Mouse (Mus musculus) CD4-positive, CD25-positive, alpha-beta regulatory T cell, adult 2 months (primary cell): ENCODE measurements at regions not wholly inside any gene's neighbourhood (a gene's known extent, or its start where the extent isn't known, plus 50 kb on each side); places are given as distances from the start of the nearest gene placed in this dataset.

ENCODE experiments used
- DNase-seq: peaks from one replicate; pipeline ENCODE4 v3.0.0-alpha.2; 2012; ENCODE audit warnings: low read depth, low spot score

DNA sequence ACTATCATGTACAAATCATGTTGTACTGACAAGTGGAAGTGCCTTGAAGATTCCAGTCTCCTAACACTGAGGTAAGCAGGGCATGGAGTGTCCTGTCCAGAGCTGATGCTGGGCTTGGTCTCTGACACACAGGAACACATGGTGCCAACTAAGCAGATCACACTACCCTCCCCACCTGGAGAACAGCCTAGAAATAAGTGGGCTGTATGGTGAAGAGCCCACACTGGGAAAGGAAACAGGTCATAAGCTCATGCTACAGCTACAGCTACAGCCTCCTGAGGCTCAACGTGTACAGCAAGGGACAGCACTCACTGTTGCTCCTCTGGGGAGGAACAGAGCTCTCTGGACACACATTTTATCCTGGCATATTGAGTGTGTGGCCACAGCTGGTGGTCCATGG lies 89.8 kb upstream of the Atp1a1 start:
- DNase-seq = no peak

GRCm38 (mm10) chr3:101691937-101692604 lies 87.6 kb upstream of the Atp1a1 start:
- no peak for DNase-seq

GRCm38 (mm10) chr3:101690779-101691178 lies 86.3 kb upstream of the Atp1a1 start:
- DNase-seq = no peak

- no peak for DNase-seq
Measured at GRCm38 (mm10) chr3:101690222-101690621, 85.7 kb upstream of the Atp1a1 start.

DNA sequence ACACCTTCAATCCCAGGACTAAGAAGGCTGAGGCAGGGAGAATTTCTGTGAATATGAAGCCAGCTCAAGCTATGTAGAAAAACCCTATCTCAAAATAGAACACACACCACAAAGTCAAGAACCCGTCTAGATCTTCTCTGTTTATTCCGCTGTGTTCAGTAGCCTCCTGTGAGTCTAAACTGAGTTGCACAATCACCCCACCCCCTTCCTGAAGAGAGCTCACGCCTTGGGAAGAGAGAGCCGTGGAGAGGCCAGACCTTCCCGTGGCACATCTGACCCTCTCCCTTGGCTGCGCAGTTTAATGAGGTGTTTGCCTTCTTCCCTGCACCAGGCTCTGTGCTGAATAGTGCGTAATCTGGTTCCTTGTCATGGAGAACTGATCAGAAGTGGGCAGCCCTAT lies 80.7 kb upstream of the Atp1a1 start:
- DNase-seq = no peak

- no peak for DNase-seq
Measured at GRCm38 (mm10) chr3:101672943-101673342, 68.5 kb upstream of the Atp1a1 start.

DNA sequence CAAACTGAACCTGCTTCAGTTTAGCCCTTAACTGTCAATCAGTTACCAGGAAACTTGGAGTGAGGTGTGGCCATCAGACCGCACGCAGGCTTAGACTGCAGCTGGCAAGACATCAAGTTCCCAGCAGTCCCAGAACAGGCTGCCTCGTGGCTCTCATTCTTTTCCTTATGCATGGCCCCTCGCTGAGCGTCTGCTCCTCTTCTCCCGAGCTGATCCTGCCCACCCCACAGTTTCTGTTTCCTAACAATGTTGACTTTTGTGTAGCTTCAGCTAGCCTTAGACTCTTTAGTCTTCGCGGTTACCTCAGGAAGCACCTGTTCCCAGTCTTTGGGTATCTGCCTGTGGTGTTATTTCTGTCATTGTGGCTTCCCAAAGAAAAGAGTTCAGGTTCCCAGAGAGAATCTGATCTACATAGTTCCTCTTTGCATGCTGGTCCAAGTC lies 66.1 kb upstream of the Atp1a1 start:
- no peak for DNase-seq

DNA sequence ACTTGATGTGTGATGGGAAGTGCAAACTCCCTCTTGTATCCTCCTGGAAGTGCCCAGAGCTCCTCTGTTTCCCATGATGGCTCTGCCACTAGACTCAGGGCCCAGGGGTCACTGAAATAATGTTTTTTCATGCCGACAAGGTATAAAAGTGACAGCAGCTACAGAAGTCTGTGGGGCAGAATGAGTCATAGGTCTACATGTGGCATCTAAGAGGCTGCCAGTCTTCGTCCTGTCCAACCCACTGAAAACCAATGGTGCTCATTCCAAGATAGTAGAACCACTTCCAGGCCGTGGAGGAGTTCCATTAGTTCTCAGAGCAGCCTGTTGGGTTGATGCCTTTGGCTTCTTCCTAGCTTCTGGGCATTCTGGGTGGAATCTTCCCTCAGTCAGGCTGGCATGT lies 65.3 kb upstream of the Atp1a1 start:
- no peak for DNase-seq

DNA sequence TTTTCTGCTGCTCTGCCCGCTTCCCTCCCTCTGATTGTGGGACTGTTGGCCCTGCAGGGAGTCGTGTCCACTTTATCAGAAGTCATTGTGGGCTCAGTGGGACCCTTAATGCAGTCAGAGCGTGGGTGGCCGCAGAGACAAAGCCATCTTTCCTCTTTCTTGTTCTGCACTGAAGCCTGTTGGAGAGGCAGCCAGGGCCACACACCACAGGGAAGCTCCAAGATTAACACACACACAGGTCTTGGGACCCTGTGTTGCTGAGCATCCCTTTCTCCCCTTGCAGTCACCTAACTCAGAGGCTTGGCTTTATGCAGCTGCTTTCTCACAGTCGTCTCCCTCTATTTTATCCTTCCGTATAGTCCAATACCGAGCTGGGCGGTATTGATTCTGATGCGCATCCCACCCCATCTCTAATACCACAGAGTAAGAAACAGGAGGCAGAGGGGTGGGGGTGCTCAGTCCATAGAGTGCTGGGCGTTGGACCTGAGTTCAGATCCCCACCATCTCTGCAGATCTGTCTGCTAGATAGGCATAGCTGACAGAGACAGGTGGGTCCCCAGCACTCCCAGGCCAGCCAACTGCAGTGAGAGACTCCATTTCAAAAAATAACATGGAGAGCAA lies 63.4 kb upstream of the Atp1a1 start:
- no peak for DNase-seq

GRCm38 (mm10) chr3:101667186-101667585 lies 62.7 kb upstream of the Atp1a1 start:
- DNase-seq = no peak

DNA sequence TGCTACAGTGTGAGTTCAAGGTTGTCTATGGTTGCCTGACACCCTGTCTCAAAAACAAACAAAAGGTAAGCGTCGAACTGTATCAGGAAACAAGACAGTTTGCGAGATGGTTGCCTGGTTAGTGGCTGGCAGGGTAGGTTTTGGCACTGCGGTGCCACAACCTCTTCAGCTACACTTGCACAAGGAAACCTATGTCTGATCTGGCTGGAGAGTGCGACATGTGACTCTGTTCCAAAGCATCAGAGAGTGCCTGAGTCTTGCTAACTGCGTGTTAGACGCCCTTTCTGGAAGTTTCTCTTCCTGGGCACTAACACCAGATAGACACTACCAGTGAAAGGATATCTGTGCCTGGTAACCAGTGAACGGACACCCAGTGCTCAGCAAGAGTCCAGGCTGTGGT lies 62.1 kb upstream of the Atp1a1 start:
- no peak for DNase-seq

- DNase-seq = peak; percentile 67
Measured at GRCm38 (mm10) chr3:101661184-101661992, 56.9 kb upstream of the Atp1a1 start.

GRCm38 (mm10) chr3:101660635-101661034 lies 56.2 kb upstream of the Atp1a1 start:
- no peak for DNase-seq

GRCm38 (mm10) chr3:101660176-101660575 lies 55.7 kb upstream of the Atp1a1 start:
- DNase-seq = no peak

DNA sequence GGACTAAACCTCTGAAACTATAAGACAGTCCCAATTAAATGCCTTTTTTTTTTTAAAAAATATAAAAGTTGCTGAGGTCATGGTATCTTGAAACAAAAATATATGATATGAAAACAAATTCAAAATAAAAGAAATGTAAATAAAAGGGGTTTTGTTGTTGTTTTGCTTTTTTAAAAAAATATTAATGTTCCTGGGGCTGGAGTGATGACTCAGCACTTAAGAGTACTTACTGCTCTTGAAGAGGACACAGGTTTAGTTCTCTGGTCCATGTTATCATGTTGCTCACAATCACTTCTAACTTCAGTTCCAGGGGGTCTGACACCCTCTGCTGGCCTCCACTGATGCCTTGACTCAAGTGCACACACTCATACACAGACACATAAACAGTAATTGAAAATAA lies 53.5 kb upstream of the Atp1a1 start:
- DNase-seq = no peak

DNA sequence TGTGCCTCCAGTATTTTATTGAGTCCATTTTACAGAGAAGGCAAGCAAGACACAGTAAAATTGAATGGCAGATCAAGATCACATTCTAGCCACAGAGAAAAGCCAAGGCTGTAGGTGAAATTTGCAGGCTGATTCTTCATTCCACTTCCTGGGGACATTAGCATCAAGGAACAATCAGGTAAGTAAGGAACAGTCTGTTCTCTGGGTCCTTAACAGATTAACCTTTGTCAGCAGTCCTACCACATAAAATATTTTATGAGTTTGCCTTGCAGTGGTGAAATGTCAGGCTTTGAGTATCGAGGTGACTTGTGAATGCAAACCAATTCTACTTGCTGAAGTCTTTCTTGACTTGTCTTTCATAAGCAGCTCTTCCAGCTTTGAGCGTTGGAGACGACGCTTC lies 50.2 kb upstream of the Atp1a1 start:
- DNase-seq = no peak
